Mouse (Mus musculus) spleen, adult 2 months (tissue): ENCODE data around the gene Cops2.

Experiments used
- CTCF ChIP-seq: fragments of 200-500 bp; IDR thresholded peaks from 2 replicates; pipeline ENCODE4 v1.5.1; 2011; ENCODE audit warnings: mild to moderate bottlenecking, inconsistent platforms; ENCODE audit not compliant: insufficient read depth, insufficient read length, insufficient replicate concordance; ENCODE audit errors: extremely low read depth
- POLR2A ChIP-seq: fragments of 200-500 bp; IDR thresholded peaks from 2 replicates; pipeline ENCODE4 v1.6.1; 2011; ENCODE audit warnings: low read depth, low read length, inconsistent platforms

- TF ChIP-seq CTCF (no peak), POLR2A (no peak)
Measured at GRCm38 (mm10) chr2:125907580-125908255, 48.8 kb upstream of the Cops2 start.
